Mouse (Mus musculus): ENCODE data around the gene Prcd. TPM values are rescaled to one million over a fixed set of nuclear protein-coding genes. Genes with fewer than 3 reads are reported as not detected.
A peak's percentile ranks its signal among the peaks of the same experiment; 100 is the strongest.
"Not testable (repeated sequence)": the region's sequence is repeated elsewhere in the genome, so short reads cannot be mapped to it uniquely, and the experiment has no call there.

Prcd gene
- total RNA-seq, 2 experiments from 2014 or later, result 4.6 to 5.0 TPM

GRCm38 (mm10) chr11:116648213-116648921 is 5.0 kb upstream of the Prcd start:
- no peak for DNase-seq (ENCODE audit: low spot score in 2 of 2)

DNA sequence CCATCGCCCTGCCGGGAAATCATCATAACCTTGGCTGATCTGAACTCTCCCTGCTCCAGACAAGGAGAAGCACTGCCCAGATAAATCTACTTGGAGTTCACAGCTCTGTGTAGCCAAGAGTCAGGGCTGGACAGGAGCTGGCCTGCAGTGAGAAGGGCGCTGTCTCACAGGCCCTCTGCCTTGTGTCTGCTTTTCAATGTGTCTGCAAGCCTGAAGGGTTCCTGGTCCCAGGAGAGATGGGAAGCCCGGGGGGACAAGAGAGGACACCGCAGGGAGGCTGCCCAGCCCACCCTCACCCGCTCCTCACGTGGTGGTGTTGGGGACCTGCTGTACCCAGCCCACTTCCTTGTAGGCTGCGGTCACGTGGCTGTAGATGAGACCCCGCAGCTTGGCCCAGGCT is 4.4 kb upstream of the Prcd start:
- no peak for DNase-seq (ENCODE audit: low spot score in 2 of 2)

GRCm38 (mm10) chr11:116649711-116650337 is 3.5 kb upstream of the Prcd start:
- no peak for DNase-seq (ENCODE audit: low spot score in 2 of 2)

DNA sequence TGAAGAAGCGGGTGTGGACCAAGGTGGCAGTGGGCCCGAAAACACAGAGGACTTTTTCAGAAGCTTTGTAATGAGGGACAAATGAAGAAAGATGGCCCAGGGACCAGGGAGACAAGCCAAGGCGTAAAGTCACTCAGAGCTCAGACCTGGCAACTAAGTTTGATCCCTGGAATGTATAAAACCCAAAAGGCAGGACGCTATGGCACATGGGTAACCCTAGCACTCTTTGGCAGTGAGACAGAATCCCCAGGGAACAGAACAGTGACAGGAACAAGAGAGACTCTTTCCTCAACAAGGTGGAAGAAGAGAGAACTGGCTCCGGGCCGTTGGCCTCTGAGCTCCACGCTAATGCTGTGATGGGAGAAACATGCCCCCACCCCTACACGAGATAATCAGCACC is 2.5 kb upstream of the Prcd start:
- DNase-seq (ENCODE audit: low spot score in 2 of 2), result no peak

DNA sequence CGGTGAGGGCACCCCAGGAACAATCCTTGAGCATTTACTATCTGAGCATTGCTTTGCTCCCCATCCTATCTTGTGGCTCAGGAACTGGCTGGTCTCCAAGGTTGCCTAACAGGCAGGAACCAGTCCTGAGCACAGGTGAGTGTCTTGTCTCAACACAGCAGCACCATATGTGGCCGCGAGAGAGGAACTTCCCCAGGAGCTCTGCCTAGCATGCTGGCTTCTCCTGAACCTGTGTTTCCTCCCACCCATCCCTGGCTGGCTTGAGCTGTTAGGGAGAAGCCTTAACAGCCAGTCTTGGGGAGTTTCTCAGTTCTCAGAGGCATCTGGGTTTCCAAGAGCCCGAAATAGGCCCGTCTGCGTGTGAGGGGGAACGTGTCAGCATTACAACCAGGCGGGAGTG is 2.0 kb upstream of the Prcd start:
- no peak for DNase-seq (ENCODE audit: low spot score in 2 of 2)

GRCm38 (mm10) chr11:116652330-116653098 is 820 bp upstream of the Prcd start:
- no peak for DNase-seq (ENCODE audit: low spot score in 2 of 2)

GRCm38 (mm10) chr11:116653709-116654221 is 431 bp downstream of the Prcd start:
- DNase-seq (ENCODE audit: low spot score in 2 of 2), result no peak

DNA sequence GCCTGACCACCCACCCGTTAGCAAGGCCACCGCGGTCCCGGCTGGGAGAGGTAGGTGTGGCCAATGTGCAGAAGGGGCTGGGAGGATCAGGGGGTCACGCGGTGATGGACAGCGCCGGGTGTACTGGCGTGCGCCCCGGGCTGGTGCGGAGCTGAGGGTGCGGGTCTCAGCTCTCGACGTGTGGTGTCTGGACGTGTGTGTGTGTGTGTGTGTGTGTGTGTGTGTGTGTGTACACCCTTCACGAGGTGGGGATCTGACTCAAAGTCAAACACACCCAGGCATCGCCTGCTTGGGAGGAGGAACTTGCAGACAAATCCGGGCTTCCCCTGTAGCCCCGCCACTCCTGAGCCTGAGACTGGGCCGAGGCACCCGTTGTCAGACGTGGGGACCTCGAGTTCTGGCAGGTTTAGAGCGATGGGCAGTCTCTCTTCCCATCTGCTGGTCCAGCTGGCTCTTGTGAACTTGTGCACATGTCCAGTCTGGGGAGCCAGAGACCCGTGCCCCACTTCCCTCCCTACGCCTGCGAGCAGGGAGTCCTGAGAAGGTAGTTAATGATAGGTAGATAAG is 1.0 kb downstream of the Prcd start, which contains the start of gene Cygb:
TSS of gene Cygb (minus strand) at position 59 of the 567 bp plus-strand sequence.
- no peak for DNase-seq (ENCODE audit: low spot score in 2 of 2)

DNA sequence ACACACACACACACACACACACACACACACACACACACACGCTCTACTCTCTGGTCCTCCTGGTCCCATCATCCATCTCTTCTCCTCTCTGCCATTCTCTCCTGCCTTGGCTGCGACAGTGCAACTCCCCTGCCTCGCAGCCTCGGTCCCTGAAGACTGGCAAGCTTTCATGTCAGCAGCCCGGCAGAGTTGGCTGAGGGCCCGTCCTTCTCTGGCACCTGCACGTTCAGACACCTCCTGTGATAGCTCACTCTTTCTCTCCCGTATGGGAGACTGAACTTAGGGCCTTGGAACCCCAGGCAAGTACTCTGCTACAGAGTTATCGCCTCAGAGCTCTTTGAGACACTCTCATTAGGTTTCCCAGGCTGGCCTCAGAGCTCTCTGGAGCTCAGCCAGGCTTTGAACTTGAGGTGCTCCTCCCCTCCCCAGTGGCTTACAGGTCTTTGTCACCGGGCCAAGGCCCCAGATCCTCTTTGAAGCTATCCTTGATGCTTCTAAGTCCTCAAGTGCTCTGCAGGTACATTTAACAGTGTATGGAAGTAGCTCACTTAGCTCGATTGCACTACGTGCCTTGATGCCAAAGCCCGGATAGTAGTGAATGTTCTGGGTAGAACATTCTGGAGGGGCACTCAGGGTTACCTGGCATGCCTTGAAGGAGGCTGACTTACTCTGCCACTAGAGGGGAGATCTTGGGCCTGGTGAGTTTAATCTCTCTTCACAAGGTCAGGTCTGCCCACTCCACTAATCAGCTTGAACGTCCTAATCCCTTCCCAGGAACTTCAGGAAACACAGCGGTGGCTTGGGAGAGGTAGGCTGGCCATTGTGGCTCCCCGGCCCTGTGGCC is 3.2 kb downstream of the Prcd start:
- peak in 1 of 2 experiments; percentile 64 for DNase-seq (ENCODE audit: low spot score in 2 of 2)

- DNase-seq (ENCODE audit: low spot score in 2 of 2), result peak; percentile 83 to 94
Measured at GRCm38 (mm10) chr11:116657311-116658223, 4.2 kb downstream of the Prcd start.

DNA sequence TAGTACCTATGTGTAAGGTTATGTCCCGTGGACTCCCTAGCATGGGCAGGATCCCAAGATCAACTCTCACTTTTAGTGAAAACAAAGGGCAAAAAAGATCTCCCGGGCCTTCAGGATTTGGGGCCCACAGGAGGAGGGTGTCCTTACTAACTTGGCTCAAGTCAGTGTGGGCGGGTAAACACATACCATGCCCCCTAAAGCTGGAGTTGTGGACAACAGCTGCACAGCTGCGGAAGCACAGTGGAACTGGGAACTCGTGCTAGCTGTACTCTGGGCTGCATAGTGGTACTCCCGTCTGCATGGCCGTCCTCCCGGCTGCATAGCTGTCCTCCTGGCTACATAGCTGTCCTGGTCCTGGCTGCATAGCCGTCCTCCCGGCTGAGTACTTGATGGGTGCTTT is 4.9 kb downstream of the Prcd start:
- no peak for DNase-seq (ENCODE audit: low spot score in 2 of 2)

DNA sequence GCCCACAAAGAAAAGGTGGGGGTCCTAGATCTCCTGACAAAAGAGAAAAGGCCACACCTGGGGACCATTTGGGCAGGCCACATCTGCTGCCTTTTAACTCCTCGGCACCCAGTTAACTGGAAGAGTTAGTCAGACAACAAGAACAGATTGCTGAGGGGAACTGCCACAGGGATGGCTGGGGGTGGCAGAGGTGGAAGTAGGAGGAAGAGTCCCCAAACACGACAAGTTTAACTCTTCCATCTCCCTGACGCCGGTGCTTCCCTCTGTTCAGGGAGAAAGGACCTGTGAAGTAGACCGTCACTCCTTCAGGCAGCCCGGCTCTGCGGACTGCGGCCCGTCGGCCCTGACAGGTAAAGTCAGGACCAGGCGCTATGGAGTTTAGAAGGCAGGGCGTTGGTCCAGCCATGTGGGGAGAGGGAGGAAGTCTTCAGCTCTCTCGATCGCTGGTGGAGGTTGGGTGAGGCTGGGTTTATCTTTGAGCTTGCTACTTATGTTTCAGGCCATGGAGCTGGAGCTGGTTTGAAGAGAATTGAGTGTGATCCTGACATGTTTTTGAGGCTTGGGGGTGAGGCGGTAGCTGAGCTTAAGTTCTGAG is 5.8 kb downstream of the Prcd start:
- no peak for DNase-seq (ENCODE audit: low spot score in 2 of 2)

GRCm38 (mm10) chr11:116660181-116660580 is 6.8 kb downstream of the Prcd start:
- DNase-seq (ENCODE audit: low spot score in 2 of 2), result peak; percentile 48 to 63

- DNase-seq (ENCODE audit: low spot score in 2 of 2), result peak; percentile 68 to 75
Measured at GRCm38 (mm10) chr11:116661291-116661947, 8.1 kb downstream of the Prcd start.

- peak; percentile 65 to 76 for DNase-seq (ENCODE audit: low spot score in 2 of 2)
Measured at GRCm38 (mm10) chr11:116661948-116662377, 8.6 kb downstream of the Prcd start.

GRCm38 (mm10) chr11:116665289-116665688 is 12.0 kb downstream of the Prcd start:
- no peak for DNase-seq (ENCODE audit: low spot score in 2 of 2)

DNA sequence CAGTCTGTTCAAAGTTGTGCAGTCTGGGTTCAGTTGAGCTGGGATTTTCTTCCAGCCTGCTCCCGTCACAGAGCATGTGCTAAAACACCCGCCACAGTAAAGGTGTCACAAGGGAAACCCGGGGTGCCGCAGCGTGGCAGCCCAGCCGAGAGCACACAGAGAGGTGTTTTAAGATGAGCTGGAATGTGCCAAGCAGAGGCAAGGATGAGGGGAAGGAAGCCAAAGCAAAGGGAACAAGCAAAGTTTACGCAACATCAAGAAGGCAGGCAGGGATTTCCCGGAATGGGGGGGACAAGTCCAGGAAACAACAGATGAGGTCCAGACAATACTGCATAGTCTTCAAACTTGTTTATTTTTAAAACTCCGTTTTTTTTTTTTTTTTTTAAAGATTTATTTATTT is 13.2 kb downstream of the Prcd start:
- no peak for DNase-seq (ENCODE audit: low spot score in 2 of 2)

- DNase-seq (ENCODE audit: low spot score in 2 of 2), result not testable (repeated sequence)
Measured at GRCm38 (mm10) chr11:116667012-116667411, 13.7 kb downstream of the Prcd start.
